Mouse (Mus musculus) hindlimb bud, embryonic 11.5 days (tissue): ENCODE results near the gene Ifit3.
"Not testable (repeated sequence)": the region's sequence is repeated elsewhere in the genome, so short reads cannot be mapped to it uniquely, and the experiment has no call there.

Source experiments
- DNase-seq: peaks from one replicate; pipeline ENCODE4 v3.0.0-alpha.2; 2012; ENCODE audit warnings: low read depth, low spot score; ENCODE audit errors: extremely low spot score

Gene Ifit3

GRCm38 (mm10) chr19:34587898-34588692 lies 4.8 kb downstream of the Ifit3 start:
- DNase-seq = not testable (repeated sequence)

DNA sequence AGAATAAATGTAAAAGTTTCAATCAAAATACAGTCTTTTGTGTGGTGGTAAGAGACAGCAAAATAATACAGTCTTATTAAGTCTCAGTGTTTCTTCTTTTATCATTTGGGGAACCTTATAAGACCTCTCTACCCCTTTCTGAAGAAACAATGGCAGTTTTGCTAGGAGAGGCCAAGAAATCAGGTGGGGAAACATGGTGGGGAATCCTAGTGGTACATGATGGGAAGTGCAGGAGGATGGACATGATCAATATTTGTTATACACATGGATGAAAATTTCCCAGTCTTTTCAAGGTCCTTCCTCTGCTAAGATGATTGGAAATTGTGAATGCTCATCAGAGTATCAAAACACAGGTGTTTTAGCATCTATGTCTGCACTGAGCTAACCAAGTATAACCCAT lies 5.6 kb downstream of the Ifit3 start:
- DNase-seq = no peak

DNA sequence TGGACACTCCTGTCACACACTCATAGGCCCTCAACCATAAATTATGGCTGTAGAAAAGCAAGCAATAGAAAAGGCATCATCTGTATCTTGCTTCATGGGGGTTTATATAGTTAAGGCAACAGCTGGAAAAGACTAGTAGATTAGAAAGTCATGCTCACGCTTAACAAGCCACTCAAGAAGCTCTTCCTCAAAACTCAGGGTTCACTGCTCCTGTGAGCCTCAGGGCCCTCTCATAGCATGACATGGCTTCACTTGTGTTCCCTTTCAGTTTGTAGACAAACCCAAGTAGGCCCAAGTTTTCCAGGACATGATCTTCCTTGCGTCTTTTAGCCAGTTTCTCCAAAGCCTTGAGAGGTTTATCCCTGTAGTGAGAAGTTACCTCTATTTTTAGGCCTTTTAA lies 10.1 kb downstream of the Ifit3 start:
- DNase-seq = no peak

GRCm38 (mm10) chr19:34594523-34594922 lies 11.2 kb downstream of the Ifit3 start:
- not testable (repeated sequence) for DNase-seq

DNA sequence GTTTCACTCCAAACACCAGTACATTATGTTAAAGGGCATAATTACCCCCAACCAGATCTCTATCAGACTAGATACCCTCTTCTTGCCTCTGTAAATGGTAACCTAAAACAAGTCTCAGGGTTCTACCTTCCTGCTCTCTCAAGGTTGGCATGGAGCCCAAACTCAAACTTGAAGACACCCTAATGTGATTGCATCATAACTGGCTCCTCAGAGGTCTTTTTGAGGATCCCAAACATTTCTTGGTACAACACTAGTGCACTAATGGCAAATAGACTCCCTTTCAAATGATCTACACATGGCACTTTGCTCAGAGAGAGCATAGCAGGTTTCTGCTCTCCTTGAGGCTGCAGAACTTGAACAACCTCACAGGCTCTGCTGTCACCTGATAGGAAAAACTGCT lies 13.5 kb downstream of the Ifit3 start:
- DNase-seq = no peak

DNA sequence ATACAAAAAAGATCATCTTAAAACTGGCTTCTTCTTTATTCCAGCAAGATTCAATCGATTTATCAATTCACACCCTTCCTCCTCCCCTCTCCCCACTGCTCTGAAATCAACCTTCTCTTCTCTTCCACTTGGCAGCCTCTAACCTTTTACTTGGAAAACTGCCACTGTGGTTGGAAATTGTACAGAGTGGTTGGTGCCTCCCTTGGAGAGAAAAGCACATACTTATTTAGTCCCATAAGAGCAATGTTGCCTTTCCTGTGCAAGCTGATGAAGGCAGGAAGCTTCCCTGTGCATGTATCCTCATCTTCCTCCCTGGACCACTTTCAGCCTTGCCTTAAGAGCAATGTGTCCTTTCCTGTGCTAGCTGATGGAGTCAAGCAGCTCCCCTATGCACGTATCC lies 15.0 kb downstream of the Ifit3 start:
- no peak for DNase-seq

GRCm38 (mm10) chr19:34599250-34599649 lies 15.9 kb downstream of the Ifit3 start:
- not testable (repeated sequence) for DNase-seq

- not testable (repeated sequence) for DNase-seq
These were observed 18.6 kb downstream of the Ifit3 start, which contains the start of gene Ifit1bl1 for GRCm38 (mm10) chr19:34601888-34602287. Gene Ifit1bl1 (minus strand): TSS chr19:34601956.

DNA sequence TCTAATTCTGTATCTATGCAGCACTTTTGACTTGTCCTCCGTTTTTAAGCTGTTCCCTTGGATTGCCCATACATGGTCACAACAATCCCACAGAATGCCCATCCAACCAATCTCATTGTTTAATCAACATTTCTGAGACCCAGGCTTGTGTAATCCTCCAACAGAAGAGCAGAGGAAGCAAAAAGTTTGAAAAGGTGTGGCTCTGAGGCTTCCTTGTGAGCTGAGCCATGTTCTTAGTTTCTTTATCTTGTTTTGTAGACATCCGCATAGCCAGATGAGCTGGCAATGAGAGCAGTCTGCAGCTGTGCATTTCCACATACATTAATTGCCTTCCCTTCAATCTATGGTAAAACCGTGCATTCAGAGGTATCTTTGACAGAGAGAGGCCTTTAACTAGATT lies 22.1 kb downstream of the Ifit3 start:
- no peak for DNase-seq

- not testable (repeated sequence) for DNase-seq
These were observed 24.1 kb downstream of the Ifit3 start, which contains the start of gene Ifit3b for GRCm38 (mm10) chr19:34607237-34608051. Gene Ifit3b (plus strand): TSS chr19:34607970.

- DNase-seq = not testable (repeated sequence)
These were observed 26.8 kb downstream of the Ifit3 start for GRCm38 (mm10) chr19:34610118-34610517.

GRCm38 (mm10) chr19:34612243-34613001 lies 29.1 kb downstream of the Ifit3 start:
- not testable (repeated sequence) for DNase-seq

DNA sequence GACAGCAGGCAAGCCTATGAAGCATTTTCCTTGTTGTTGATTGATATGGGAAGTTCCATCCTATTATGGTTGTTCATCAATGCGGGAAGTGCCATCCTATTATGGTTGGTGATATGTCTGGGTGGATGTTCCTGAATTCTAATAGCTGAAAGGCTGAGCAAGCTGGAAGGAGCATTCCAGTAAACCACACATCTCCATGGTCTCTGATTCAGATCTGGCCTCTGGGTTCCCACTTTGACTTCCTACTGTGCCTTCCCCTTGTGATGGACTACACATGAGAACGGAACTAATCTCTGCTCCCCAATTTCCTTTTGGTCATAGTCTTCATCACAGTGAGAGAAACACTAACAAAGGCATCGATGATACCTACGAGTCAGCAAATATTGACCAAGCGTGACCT lies 37.5 kb downstream of the Ifit3 start:
- DNase-seq = no peak

- no peak for DNase-seq
These were observed 40.5 kb downstream of the Ifit3 start for GRCm38 (mm10) chr19:34623781-34624180.

GRCm38 (mm10) chr19:34624663-34625062 lies 41.3 kb downstream of the Ifit3 start:
- DNase-seq = no peak

DNA sequence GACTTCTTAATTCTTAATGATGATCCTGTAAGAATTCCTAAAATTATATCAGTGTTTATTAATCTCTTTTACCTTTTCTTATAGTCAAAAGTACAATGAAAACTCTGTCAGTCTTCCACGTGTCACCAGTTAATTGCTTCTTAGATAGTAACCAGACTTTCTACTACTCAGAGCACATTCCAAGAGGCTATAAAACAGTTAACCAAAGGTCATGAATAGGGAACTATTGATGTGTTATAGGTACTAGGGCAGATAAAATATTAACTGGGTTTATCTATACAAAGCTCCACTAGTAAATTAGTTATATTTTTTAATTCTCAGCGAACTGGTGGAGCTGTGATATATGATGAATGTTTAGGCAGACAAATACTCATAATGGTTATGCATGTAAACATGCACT lies 44.2 kb downstream of the Ifit3 start:
- no peak for DNase-seq

DNA sequence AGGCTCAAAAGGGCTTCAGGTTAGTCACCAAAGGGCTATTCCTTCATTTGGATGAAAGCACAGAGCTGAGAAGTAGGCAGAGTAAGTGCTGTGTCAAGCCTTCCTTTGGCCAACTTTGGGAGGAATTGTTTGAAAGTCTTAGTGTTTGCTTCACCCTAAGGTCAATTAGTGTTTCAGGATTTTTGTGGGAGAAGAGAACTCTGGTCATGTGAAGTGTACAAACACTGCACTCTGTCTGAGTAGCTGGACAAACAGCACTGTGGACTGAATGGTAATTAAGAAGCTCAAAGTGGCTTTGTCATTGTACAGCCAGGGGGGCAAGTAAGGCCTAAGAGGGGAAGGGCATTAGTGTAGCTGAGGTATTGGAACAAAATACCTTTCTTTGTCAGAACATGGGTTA lies 48.2 kb downstream of the Ifit3 start:
- DNase-seq = no peak

GRCm38 (mm10) chr19:34633484-34633883 lies 50.2 kb downstream of the Ifit3 start:
- no peak for DNase-seq

DNA sequence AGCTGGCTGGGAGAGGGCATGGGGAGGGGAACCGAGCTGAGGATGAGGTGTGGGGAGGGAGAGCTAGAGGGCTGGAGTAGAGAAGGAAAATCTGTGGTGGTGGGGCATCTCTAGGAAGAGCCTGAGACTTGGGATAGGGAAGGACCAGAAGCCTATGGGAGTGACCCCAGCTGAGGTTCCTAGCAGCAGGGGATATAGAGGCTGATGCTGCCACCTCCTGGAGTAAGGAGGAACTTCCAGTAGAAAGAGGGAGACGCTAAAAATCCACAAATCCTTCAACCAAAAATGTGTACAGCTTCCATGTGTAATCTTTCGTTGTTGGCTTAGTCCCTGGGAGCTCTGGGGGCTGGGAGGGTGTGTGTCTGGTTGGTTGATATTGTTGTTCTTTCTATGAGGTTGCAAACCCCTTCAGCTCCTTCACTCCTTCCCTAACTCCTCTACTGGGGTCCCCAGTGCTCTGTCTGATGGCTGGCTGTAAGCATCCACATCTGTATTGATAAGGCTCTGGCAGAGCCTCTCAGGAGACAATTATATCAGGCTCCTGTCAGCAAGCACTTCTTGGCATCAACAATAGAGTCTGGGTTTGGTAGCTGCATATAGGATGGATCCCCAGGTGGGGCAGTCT lies 53.7 kb downstream of the Ifit3 start:
- DNase-seq = peak; percentile 5
